Mouse (Mus musculus): ENCODE results near the gene Eif3j1. TPM values are rescaled to one million over a fixed set of nuclear protein-coding genes. Genes with fewer than 3 reads are reported as not detected.
"Not testable (repeated sequence)": the region's sequence is repeated elsewhere in the genome, so short reads cannot be mapped to it uniquely, and the experiment has no call there.

Gene Eif3j1
- 12.0 and 12.9 TPM in 2 replicates for polyA plus RNA-seq (2016; fragmentation: Nextera tagmentation; extraction: Ambion mirVana)

DNA sequence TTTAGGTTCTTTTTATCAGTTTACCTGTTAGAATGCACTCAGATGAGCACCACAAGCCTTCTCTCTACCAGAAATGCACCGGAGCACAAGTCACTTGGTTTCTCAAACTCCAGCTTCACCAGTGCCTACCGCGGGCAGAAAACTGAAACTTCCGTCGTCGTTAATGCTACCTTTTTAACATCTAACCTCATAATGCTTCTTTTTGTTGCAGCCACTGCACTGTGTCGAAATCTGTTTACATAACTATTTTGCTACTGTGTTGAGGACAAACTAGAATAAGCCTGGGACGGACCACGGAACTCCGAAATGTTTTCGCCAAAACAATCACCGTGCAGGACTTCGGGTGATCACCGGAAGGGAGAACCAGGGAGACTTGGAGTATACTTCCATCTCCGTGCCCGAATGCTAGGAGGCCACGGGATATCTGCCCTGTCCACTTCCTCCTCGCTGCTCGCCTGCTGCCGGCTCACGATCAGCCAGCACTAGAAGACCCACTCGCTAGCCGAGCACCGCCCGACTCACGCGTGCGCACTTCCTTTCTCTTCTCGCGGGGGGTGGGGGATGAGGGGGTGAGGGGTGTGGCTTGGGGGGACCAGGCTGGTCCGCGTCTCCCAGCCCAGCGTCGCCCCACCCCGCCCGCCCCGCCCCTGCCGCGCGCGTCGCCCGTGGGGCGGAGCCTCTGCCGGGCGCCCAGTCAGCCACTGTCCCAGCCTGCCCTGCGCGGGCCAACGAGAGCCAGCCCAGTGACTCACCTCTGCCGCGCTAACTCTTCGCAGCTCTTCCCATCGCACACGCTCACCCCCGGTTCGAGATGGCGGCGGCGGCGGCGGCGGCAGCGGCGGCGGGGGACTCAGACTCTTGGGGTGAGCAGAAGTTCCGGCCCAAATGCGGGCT is at the start of gene Eif3j1:
TSS of gene Eif3j1 (plus strand) at position 685 of the 894 bp plus-strand sequence.
- Histone ChIP-seq H3K27me3 (replicated peaks) (no peaks in the 10 kb centered on the region), H3K27ac (peak within 1 kb of the TSS; percentile 59), H3K9ac (peak within 1 kb of the TSS; percentile 83), H3K9me3 (no peaks in the 10 kb centered on the region), H3K4me1 (0 out of 2 replicates have a peak, but pooled peaks cover 3% of the 10 kb centered on the region), H3K4me3 (peak within 1 kb of the TSS; percentile 95), H3K36me3 (no peaks in the 10 kb centered on the region), H3K4me2 (replicated peaks) (peak within 1 kb of the TSS; percentile 72)
- under 1% methylated on average over 60 of the region's 67 CpGs for WGBS
- peak; percentile 100 for ATAC-seq (ENCODE audit: low FRiP score, low read depth)

DNA sequence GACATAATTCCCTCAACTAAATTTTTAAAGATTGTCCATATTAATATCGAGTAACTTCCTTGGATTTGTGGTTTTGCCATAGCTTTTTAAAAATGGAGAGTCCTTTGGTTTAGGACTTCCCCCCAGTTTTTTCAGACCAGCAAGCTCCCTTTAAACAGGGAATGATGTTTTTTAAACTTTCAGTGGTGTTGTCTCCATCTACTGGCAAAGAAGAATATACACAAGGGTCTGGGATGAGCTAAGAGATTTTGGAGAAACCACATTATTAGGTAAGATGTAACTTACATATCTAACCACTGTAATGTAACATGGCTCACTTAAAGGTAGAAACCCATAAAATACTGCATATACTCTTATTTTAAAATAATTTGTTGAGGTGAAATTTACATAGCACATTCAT is 32.6 kb upstream of the Eif3j1 start:
- Histone ChIP-seq H3K27ac (no peak overlapping the region), H3K4me1 (no peaks in the 10 kb centered on the region), H3K4me3 (no peak overlapping the region), H3K9ac (no peak overlapping the region), H3K27me3 (replicated peaks) (no peaks in the 10 kb centered on the region), H3K36me3 (peaks cover 20% of the 10 kb centered on the region), H3K4me2 (replicated peaks) (no peak overlapping the region), H3K9me3 (no peaks in the 10 kb centered on the region)
- 94% methylated on average over 1 of the region's 1 CpGs for WGBS
- no peak for ATAC-seq (ENCODE audit: low FRiP score, low read depth)

DNA sequence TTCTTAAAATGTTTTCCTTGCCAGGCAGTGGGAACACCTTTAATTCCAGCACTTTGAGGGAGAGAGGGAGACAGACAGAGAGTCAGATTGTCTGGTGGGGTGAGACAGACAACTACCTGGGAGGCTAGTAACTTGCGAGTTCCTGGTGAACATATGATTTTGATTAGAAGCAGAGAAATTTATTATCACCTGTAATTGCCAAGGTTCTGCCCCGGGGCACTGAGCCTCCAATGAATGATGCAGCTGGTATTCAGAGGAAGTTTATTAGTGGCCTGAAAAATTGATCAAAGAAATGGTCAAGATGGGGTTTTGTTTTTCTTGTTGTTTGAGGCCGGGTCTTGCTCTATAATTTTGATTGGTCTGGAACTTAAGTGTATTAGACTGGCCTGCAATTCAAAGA is 19.5 kb upstream of the Eif3j1 start:
- Histone ChIP-seq H3K36me3 (peaks cover 27% of the 10 kb centered on the region), H3K9ac (no peak overlapping the region), H3K27ac (no peak overlapping the region), H3K4me1 (no peaks in the 10 kb centered on the region), H3K27me3 (replicated peaks) (no peaks in the 10 kb centered on the region), H3K4me2 (replicated peaks) (no peak overlapping the region), H3K4me3 (no peak overlapping the region), H3K9me3 (no peaks in the 10 kb centered on the region)
- ATAC-seq (ENCODE audit: low FRiP score, low read depth): no peak
- 96% methylated on average over 3 of the region's 3 CpGs for WGBS

DNA sequence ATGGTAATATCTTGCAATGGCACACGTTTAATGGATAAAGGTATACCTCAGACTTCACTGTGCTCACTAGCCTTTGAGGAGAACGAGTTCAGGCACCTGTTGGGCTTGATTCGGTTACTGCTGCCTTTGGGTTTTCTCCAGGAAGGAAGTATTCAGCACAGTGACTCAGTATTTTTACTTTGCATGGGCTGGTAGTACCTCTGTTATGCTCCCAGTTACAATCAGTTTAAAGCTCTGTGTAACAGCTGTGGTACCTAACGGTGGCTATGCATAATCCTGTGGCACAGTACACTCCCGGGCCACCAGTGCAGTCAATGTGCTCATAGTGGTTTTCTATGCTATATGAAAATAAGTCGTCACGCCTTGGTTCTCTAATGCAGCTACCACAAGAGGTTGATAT is 16.9 kb upstream of the Eif3j1 start:
- H3K36me3 ChIP-seq: peaks cover 24% of the 10 kb centered on the region
- H3K27ac ChIP-seq: no peak overlapping the region
- no peaks in the 10 kb centered on the region for H3K4me1 ChIP-seq
- H3K27me3 ChIP-seq (replicated peaks): no peaks in the 10 kb centered on the region
- WGBS: 94% methylated on average over 7 of the region's 7 CpGs
- no peak overlapping the region for H3K4me3 ChIP-seq
- no peak overlapping the region for H3K4me2 ChIP-seq (replicated peaks)
- no peaks in the 10 kb centered on the region for H3K9me3 ChIP-seq
- no peak overlapping the region for H3K9ac ChIP-seq
- ATAC-seq (ENCODE audit: low FRiP score, low read depth): no peak

DNA sequence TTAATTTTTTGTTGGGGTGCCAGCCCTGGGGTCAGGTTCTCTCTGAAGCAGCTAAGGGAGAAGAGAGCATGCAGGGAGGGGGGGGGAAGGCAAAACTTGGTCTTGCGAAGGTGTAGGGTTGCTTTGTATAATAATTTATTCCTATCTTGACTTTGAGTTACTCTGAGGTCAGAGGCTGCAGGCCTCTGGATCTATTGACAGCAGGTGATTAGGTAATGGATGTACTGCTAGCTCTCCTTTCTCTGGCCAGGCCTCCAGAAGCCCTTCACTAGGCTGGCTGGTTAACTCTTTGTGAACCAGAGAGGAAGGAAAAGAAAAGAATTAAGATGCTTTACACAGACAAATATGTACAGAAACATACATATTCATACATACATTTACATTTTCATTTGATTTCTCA is 9.6 kb upstream of the Eif3j1 start:
- H3K4me2 ChIP-seq (replicated peaks): no peak overlapping the region
- no peak overlapping the region for H3K27ac ChIP-seq
- H3K27me3 ChIP-seq (replicated peaks): no peaks in the 10 kb centered on the region
- no peaks in the 10 kb centered on the region for H3K9me3 ChIP-seq
- H3K36me3 ChIP-seq: peaks cover 6% of the 10 kb centered on the region
- WGBS: 73% methylated on average over 1 of the region's 1 CpGs
- ATAC-seq (ENCODE audit: low FRiP score, low read depth): no peak
- H3K4me3 ChIP-seq: no peak overlapping the region
- no peak overlapping the region for H3K9ac ChIP-seq
- no peaks in the 10 kb centered on the region for H3K4me1 ChIP-seq

DNA sequence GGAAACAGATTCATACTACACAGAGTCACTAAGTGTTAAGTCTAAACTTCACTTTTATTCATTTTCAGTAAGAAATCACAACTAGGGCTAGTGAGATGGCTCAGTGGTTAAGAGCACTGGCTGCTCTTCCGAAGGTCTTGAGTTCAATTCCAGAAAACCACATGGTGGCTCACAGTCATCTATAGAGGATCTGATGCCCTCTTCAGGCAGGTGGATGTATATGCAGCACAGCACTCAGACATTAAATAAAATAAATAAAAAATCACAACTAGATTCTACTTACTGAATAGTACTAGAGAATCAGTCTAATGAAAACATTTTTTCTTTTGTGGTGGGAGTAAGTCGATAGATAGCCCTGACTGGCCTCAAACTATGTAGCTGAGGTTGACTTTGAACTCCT is 6.1 kb upstream of the Eif3j1 start:
- no peak overlapping the region for H3K4me3 ChIP-seq
- no peak overlapping the region for H3K27ac ChIP-seq
- no peaks in the 10 kb centered on the region for H3K9me3 ChIP-seq
- no peaks in the 10 kb centered on the region for H3K27me3 ChIP-seq (replicated peaks)
- no peak overlapping the region for H3K4me2 ChIP-seq (replicated peaks)
- no peaks in the 10 kb centered on the region for H3K4me1 ChIP-seq
- no peak for ATAC-seq (ENCODE audit: low FRiP score, low read depth)
- H3K9ac ChIP-seq: no peak overlapping the region
- WGBS: 82% methylated on average over 2 of the region's 2 CpGs
- no peaks in the 10 kb centered on the region for H3K36me3 ChIP-seq

DNA sequence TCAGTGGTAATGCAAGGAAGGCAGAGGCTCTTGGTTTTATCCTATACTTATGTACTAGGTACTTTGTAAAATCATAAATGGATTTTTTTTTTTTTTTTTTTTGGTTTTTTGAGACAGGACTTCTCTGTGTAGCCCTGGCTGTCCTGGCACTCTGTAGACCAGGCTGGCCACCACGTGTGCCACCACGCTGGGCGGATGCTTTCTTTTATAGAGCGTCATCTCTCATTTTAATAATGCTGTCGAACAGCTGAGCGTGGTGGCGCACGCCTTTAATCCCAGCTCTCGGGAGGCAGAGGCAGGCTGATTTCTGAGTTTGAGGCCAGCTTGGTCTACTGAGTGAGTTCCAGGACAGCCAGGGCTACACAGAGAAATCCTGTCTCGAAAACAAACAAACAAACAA is 1.3 kb upstream of the Eif3j1 start:
- not testable (repeated sequence) for H3K36me3 ChIP-seq; ATAC-seq (ENCODE audit: low FRiP score, low read depth); H3K27me3 ChIP-seq (replicated peaks); H3K27ac ChIP-seq; H3K9me3 ChIP-seq; H3K4me3 ChIP-seq; H3K4me1 ChIP-seq; H3K9ac ChIP-seq
- H3K4me2 ChIP-seq (replicated peaks): peak overlapping the region; percentile 72; the same call in 1 of the 2 replicates
- WGBS: 94% methylated on average over 10 of the region's 10 CpGs

DNA sequence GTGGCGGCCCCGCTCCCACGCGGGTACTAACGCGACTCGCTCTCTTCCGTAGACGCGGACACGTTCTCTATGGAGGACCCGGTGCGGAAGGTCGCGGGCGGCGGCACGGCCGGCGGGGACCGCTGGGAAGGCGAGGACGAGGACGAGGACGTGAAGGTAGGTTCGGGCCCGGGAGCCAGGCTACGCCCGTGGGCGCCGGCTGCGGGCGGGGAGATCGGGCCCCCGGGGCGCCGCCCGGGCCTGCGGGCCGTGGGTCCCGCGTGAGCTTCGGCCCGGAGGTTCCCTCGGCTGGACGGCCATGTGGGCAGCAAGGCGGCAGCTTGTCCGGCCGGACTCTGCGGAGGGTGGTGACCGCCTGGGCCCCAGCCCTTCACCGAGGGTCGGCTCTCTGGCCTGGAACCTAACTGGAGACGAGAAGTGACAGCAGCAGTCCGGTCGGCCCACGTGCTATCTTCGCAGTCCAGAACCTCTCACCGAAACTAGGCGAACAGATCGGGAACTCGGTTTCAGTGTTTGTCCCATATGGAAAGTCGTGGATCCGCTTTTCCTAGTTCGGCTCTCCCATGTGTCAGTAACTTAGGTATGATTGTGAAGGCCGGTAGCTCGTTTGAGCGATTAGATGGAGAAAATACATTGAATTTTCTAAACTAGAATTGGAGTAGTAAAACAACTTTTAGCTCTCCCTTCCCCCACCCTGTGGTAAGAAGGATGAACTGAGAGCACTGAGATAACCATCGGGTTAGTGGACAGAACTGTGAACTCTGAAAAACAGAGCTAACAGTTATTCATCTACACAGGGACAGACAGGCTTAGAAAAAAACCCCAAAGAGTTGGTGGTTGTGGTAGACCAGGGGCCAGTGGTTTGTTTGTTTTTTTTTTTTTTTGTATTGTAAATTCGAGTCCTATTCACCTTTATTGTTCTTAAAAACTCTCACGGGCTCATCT is 682 bp downstream of the Eif3j1 start:
- Histone ChIP-seq H3K4me3 (peak overlapping the region; percentile 95), H3K9me3 (no peaks in the 10 kb centered on the region), H3K27ac (peak overlapping the region; percentile 59), H3K4me1 (0 out of 2 replicates have a peak, but pooled peaks cover 3% of the 10 kb centered on the region), H3K4me2 (replicated peaks) (peak overlapping the region; percentile 72), H3K36me3 (peaks cover 4% of the 10 kb centered on the region; the same call in 1 of the 2 replicates), H3K27me3 (replicated peaks) (no peaks in the 10 kb centered on the region), H3K9ac (peak overlapping the region; percentile 83)
- peak; percentile 67 for ATAC-seq (ENCODE audit: low FRiP score, low read depth)
- under 1% methylated on average over 71 of the region's 71 CpGs for WGBS

DNA sequence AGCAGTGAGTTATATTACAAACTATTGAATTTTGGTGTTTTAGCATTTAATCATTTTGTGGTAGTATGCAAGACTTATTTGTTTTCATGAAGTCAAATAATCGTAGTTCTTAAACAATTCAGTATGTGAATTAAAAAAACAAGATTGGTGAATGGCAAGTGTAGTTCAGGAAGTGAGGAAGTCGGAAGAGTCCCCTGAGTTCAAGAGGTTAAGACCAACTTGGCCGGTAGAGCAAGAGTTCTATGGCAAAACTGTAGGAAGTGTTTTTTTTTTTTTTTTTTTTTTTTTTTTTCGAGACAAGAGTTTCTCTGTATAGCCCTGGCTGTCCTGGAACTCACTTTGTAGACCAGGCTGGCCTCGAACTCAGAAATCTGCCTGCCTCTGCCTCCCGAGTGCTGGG is 3.6 kb downstream of the Eif3j1 start:
- ATAC-seq (ENCODE audit: low FRiP score, low read depth): no peak
- H3K4me2 ChIP-seq (replicated peaks): no peak overlapping the region
- H3K27ac ChIP-seq: no peak overlapping the region
- H3K36me3 ChIP-seq: peaks cover 7% of the 10 kb centered on the region
- 85% methylated on average over 6 of the region's 6 CpGs for WGBS
- H3K4me3 ChIP-seq: no peak overlapping the region
- H3K9ac ChIP-seq: no peak overlapping the region
- H3K27me3 ChIP-seq (replicated peaks): no peaks in the 10 kb centered on the region
- 0 out of 2 replicates have a peak, but pooled peaks cover 3% of the 10 kb centered on the region for H3K4me1 ChIP-seq
- H3K9me3 ChIP-seq: no peaks in the 10 kb centered on the region

DNA sequence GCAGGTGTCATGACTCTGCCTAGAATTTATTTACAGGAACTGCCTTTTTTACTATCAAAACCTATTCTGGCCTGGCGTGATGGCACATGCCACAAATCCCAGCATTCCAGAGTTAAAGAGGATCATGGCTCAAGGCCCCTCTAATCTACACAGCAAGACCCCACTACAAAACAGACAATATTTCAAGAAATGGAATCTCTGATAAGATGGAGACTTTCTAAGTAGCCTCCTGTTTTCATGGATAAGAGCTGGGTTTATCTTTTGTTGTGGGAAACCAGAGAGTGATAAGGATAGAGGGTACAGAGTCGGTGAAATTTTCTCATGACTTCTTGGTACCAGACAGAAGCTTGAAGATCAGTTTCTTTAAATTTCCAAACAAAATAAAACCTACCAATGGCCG is 7.7 kb downstream of the Eif3j1 start:
- no peak overlapping the region for H3K4me2 ChIP-seq (replicated peaks)
- H3K9ac ChIP-seq: no peak overlapping the region
- no peaks in the 10 kb centered on the region for H3K4me1 ChIP-seq
- H3K4me3 ChIP-seq: no peak overlapping the region
- no peak for ATAC-seq (ENCODE audit: low FRiP score, low read depth)
- no peaks in the 10 kb centered on the region for H3K9me3 ChIP-seq
- H3K27me3 ChIP-seq (replicated peaks): no peaks in the 10 kb centered on the region
- WGBS: 96% methylated on average over 3 of the region's 3 CpGs
- peaks cover 16% of the 10 kb centered on the region for H3K36me3 ChIP-seq
- no peak overlapping the region for H3K27ac ChIP-seq

DNA sequence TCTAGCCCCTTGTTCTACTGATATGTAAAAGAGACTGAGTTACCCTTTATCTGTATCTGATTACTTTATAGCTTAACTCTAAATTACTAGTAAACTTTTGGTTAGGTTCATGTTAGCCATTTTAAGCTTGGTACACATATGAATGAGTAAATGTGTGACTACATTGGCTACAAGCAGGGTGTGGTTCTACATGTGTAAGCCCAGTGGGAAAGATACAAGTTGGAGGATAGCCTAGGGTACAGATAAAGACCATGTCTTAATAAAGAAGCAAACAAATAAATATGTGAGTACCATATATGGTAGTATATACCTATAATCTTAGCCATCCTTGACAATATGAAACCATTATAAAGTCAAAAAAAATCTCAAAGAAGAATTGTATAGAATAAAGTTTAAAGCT is 15.6 kb downstream of the Eif3j1 start:
- H3K9ac ChIP-seq: no peak overlapping the region

More for the DNA sequence above, 15.6 kb downstream of the Eif3j1 start:
- Histone ChIP-seq H3K27ac (no peak overlapping the region), H3K36me3 (peaks cover 25% of the 10 kb centered on the region), H3K4me2 (replicated peaks) (no peak overlapping the region), H3K27me3 (replicated peaks) (no peaks in the 10 kb centered on the region), H3K4me3 (no peak overlapping the region), H3K4me1 (no peaks in the 10 kb centered on the region), H3K9me3 (no peaks in the 10 kb centered on the region)
- no peak for ATAC-seq (ENCODE audit: low FRiP score, low read depth)
